Mouse (Mus musculus) right cerebral cortex, postnatal 36 days (tissue): ENCODE data around the gene Gatb.
"Not testable (repeated sequence)": the region's sequence is repeated elsewhere in the genome, so short reads cannot be mapped to it uniquely, and the experiment has no call there.

Experiments
- DNase-seq, 2 experiments: peaks; one replicate each; pipeline ENCODE4 v3.0.0; 2022; ENCODE audit warnings: low spot score in 2 of 2, mixed read lengths in 1 of 2

Gatb gene

GRCm38 (mm10) chr3:85573864-85574830 is at the start of gene Gatb:
Gene Gatb, plus strand, starts transcription at chr3:85574119.
- DNase-seq = peak; percentile 99

GRCm38 (mm10) chr3:85530601-85531161 is 43.2 kb upstream of the Gatb start:
- DNase-seq = peak; percentile 23 to 79

DNA sequence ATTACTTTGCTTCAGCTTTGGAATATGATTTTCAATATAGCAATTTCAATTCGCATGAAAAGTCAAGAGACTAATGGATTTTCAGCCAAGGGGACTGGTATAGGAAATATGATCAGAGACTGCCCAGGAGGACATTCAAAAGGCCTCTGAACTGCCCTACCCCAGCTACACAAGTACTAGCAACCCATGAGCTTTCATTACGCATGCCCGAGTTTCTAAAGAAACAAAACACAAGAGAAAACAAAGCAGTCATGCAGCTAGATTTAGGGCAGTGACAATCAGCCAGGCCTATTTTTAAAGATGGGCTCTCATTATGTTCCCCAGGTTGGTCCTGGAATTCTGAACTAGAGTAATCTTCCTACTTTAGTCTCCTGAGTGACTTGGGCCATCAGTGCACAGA is 41.5 kb upstream of the Gatb start:
- no peak for DNase-seq

- DNase-seq = no peak
Observed at GRCm38 (mm10) chr3:85535042-85535441, 38.9 kb upstream of the Gatb start.

DNA sequence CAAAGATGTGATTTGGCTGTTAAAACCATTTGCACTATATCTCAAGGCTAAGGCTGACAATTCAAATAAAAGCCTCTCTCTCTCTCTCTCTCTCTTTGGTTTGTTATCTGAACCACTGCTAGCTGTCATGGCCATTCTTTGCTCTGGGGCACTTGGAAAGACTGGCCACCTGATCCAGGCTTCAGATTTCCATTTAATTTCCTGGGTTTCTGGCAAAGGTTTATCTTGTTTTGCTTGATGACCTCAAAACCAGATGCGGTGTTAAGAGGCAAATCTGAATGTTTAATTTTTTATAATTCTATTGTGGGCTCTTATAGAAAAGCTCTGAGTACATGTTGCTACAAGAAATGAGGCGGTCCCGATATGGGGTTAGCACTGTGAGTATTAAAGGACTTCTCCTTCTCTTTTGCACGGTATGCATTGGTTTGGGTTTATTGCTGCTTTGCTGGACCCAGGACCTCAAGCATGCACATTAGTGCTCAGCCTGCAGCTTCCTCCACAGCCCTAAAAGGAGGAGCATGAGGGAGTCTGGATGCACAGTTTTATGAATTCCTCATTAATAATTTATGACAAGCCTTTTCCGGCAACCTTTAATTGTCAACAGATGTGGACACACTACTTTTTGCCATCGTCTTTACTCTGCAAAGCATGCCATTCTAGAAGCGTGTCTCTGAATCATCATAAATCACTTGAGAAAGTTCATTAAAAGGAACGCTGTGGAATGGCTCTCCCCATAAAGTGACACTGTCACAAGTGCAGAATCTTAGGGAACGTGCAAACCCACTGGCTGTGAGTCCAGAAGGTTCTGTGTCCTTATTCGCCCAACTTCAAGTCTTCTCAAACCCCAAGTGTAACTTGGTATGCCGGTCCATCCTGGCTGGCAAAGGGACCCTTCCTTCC is 38.0 kb upstream of the Gatb start:
- no peak for DNase-seq

- no peak for DNase-seq
Observed at GRCm38 (mm10) chr3:85542765-85543164, 31.2 kb upstream of the Gatb start.

GRCm38 (mm10) chr3:85543652-85544051 is 30.3 kb upstream of the Gatb start:
- no peak for DNase-seq

- DNase-seq = no peak
Observed at GRCm38 (mm10) chr3:85550312-85550711, 23.6 kb upstream of the Gatb start.

DNA sequence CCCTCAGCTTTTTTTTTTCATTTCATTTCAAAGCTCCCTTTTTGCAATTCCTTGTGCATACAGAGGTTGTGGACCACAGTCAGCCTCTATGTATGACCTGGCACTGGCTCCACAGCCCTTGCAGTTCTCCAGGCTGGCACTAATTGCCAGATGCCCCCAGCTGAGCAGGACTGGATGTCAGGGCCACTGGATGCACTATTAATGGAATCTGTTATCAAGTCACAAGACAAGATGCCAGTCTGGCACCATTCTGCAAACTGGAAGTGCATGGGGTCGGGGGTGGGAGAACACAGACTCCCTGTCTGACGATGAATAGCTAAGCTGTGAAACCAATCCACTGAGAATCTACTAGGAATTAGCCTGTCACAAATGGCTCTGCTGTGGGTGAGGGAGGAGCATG is 22.6 kb upstream of the Gatb start:
- no peak for DNase-seq

DNA sequence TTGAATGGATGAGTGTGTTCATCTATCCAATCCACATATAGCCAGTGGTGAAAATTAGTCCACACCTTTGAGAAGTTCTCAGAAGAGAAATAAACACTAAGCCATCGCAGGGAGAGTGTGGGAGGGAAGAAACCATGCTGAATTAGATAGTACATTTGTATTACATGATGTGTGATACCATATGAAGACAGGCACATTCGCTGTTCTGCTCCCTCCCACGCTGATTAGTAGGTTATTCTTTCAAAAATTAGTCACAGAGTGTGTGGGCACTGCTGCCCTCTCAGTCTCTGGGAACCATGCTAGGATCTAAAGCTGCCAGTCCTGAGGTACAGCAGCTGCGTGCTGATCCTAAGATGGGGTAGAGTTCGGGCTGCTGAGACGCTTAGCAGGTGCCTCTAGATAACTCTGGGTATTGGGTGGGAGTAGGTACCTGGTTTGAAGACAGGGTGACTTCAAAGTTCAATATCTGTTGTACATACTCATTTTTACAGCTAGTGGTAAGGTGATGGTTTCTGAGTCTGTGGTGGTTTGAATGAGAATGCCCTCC is 20.1 kb upstream of the Gatb start:
- peak; percentile 37 to 42 for DNase-seq

GRCm38 (mm10) chr3:85564603-85565002 is 9.3 kb upstream of the Gatb start:
- no peak for DNase-seq

- peak; percentile 60 to 73 for DNase-seq
Observed at GRCm38 (mm10) chr3:85571276-85571675, 2.6 kb upstream of the Gatb start.

GRCm38 (mm10) chr3:85572502-85572901 is 1.4 kb upstream of the Gatb start:
- not testable (repeated sequence) for DNase-seq

DNA sequence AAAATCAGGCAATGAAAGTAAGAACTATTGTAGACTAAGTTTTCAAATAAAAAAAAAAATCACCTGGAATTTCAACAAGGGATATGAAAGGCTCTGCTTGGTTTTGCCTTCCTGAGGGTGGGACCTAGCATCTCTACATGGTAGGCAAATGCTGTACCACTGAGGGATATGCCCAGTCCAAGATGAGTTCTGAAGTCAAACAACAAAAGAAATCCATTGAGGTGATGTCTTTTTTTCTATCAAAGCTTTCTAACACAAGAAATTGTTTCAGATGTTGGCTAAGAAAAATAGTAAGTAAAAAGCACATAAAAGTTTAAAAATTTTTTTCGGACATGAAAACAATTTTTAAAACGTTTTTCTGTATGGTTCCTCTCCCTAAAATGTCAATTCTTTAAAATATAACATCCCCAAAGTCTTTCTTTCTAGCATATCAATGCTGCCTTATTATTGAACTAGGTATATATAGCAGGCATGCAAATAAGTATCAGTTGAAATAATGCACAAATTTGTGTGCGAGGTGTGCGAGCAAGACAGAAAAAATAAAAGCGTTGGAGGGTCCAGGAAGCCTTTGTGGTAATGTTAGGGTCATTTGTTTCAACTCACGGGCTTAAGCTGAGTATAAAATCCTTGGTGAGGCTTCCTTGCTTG is 579 bp upstream of the Gatb start:
- no peak for DNase-seq

GRCm38 (mm10) chr3:85582726-85583125 is 8.8 kb downstream of the Gatb start:
- no peak for DNase-seq

- no peak for DNase-seq
Observed at GRCm38 (mm10) chr3:85583194-85583593, 9.3 kb downstream of the Gatb start.

DNA sequence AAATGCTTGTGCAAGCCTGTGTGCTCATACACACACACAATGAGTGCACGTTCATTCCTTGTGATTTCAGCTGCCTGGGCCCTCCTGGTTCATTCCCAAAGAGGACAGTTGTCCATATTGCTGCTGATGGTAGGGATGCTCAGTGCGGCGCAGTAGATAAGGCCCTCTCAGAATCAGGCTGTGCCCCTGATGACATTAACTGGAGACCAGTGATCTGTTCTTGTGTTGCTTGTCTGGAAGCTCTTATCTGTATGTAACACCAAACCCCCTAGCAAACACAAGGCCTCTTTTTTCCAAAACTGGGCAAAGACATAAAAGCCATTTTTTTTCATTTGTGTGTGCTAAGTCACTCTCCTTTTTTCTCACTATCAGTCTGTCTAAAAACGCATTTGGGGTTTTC is 11.0 kb downstream of the Gatb start:
- no peak for DNase-seq

DNA sequence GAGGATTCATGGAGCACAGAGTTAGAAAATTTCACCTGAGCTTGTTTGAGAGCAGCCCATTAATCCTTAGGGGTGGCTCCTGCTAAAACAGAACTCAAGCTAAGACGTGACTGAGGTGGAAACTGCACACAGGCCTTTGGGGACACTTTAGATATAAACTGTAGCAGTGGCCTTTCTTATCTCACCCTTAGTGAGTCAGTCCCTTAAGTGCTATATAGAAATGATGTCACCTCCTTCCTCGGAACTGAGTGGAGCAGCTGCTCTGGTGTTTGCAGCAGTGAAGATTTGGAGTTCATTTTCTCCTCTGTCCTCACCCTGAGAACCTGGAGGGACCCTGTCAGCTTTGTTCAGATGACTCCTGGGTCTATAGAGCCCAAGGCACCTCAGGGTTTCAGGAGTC is 14.8 kb downstream of the Gatb start:
- DNase-seq = no peak

GRCm38 (mm10) chr3:85590090-85590754 is 16.3 kb downstream of the Gatb start:
- no peak for DNase-seq

DNA sequence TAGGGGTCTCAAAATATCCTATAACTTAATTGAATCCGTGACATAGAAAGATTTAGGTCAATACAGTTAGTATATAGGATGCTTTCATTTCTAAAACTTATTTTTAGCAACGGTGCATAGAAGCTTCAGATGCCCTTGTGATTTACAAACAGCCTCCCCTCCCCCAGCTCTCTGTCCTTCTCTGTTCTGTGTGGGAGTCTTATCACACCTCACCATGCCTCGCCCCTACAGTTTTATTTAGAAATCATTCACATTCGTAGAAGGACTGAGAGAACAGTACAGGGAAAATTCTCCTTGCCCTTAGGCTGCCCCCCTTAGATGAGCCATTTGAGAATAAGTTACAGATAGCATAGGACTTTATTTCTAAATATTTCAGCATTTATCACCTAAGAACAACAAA is 18.1 kb downstream of the Gatb start:
- no peak for DNase-seq
